Mouse (Mus musculus) liver, postnatal 0 days (tissue): ENCODE measurements around the gene Ttll12.
A peak's percentile ranks its signal among the peaks of the same experiment; 100 is the strongest.

ENCODE experiments used
- CTCF ChIP-seq: sonication (generic); IDR thresholded peaks from 2 replicates; pipeline ENCODE4 v1.5.1; 2016; ENCODE audit warnings: antibody characterized with exemption, low read depth
- EP300 ChIP-seq: IDR thresholded peaks from 2 replicates; pipeline ENCODE4 v1.6.1; 2016; ENCODE audit warnings: antibody characterized with exemption, low read depth, mild to moderate bottlenecking

DNA sequence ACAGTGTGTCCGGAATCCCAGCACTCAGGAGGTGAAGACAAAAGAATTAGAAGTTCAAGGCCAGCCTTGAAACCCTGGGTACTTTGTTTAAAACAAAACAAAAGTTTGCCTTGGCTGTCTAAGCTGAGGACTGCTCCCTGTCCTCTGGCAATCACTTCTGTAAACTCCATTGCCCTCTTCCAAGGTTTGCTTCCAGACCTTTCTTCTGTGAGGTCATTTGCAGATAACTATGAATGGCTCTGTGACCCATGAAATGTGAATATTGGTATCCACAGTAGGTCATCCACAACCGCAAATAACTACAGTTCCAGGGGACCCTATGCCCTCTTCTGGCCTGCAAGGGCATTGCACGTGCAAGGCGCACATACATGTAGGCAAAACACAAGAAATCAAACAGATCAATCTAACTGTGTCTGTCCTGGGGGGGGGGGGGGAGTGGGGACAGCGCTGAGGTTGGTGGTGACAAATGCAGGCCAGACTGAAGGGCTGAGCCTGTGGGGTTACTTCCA, 62.9 kb downstream of the Ttll12 start:
- TF ChIP-seq EP300 (no peak), CTCF (peak; percentile 61)
